Mouse (Mus musculus) brain, embryonic 14.5 days (tissue): ENCODE results near the gene Shroom3.

ENCODE experiments used
- CTCF ChIP-seq: fragments of 200-500 bp; IDR thresholded peaks from 2 replicates; pipeline ENCODE4 v1.5.1; 2012; ENCODE audit warnings: inconsistent platforms, mild to moderate bottlenecking, moderate library complexity, borderline replicate concordance; ENCODE audit not compliant: insufficient read depth, insufficient read length; ENCODE audit errors: extremely low read depth
- POLR2A ChIP-seq: fragments of 200-500 bp; IDR thresholded peaks from 2 replicates; pipeline ENCODE4 v1.6.1; 2012; ENCODE audit warnings: mild to moderate bottlenecking, inconsistent platforms, borderline replicate concordance; ENCODE audit not compliant: poor library complexity, insufficient read depth, insufficient read length, severe bottlenecking; ENCODE audit errors: extremely low read depth

DNA sequence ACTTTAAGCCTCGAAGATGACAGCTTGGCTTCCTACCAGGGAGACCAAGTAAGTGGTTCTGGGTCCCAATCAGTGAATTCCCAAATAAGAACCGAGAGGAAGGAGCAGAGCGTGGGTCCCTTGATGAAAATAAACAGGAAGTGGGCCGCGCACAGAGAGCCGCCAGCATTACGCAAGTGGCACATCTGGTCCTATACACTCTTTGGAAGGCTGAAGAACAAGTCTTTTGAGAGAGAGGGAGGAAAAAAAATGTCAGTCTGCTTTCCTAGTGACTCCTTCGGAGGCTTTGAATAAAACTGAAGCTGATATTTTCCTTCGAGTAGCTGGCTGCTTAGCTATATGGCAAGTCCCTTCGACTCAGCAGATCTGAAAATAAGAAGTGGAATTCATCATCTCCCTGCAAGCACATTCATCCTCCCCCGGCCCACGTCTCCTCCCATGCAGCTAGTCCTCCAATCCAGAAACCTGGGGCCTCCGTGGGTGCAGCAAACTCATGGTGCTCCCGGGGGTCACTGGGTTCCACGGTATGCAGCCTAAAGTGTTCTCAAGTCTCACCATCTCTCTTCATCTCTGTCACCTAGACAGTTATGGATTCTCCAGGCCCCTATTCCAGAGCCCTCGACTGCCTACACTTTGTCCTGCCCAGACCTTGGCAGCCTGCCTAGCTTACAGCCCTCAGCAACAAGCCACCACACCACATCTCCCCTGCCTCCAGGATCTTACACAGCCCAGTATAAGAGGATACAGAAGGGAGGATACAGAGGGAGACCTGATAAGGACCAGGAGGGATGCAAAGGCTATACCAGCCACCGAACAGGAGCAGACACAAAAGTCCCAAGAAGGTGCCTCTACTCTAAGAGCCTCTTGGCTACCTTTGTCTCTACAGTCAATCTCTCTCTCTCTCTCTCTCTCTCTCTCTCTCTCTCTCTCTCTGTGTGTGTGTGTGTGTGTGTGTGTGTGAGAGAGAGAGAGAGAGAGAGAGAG lies 317.8 kb downstream of the Shroom3 start:
- TF ChIP-seq CTCF (no peak), POLR2A (no peak)
